Mouse (Mus musculus) cortical plate, adult 2 months (tissue): ENCODE results near the gene Zfp383.
"Not testable (repeated sequence)": the region's sequence is repeated elsewhere in the genome, so short reads cannot be mapped to it uniquely, and the experiment has no call there.

Experiments used
- CTCF ChIP-seq: fragments of 200-500 bp; IDR thresholded peaks from 2 replicates; pipeline ENCODE4 v1.5.1; 2011; ENCODE audit warnings: mild to moderate bottlenecking, control low read depth, low read length; ENCODE audit not compliant: insufficient read depth; ENCODE audit errors: extremely low read depth
- POLR2A ChIP-seq: fragments of 200-500 bp; IDR thresholded peaks from 2 replicates; pipeline ENCODE4 v1.6.1; 2011; ENCODE audit warnings: mild to moderate bottlenecking, low read length, control low read depth; ENCODE audit not compliant: insufficient read depth; ENCODE audit errors: extremely low read depth

DNA sequence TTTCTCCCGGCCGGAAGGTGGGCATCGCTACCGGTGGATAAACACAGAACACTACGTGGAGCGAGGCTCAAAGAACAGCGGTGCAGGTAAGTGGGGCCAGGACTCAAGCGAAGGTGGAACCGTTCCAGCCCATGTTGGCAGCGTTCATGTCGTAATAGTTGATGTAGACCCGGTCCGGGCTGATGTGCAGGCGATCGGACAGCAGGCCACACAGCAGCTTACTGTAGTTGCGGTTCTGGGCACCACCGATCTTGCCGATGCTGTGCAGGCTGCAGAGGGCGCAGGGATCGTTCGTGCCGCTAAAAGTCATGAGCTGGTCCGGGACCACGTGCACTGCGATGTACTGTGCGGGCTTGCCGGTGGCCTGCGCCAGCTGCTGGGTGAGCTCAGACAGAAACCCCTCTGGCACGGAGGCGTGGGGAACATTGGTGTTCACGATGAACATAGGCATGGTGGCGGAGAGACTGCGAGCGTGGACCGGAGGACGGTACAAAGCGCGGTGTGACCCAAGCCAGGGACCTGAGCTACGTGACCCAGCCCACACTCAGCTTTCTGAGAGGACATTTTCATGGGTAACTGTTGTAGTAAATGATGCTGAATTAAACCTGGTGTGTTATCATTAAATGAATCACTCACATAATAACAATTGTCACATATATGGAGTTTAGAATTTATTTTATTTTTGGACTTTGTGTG is 57.2 kb downstream of the Zfp383 start:
- TF ChIP-seq POLR2A, CTCF: not testable (repeated sequence)
